Mouse (Mus musculus): ENCODE data around the gene 1700022I11Rik.
"Not testable (repeated sequence)": the region's sequence is repeated elsewhere in the genome, so short reads cannot be mapped to it uniquely, and the experiment has no call there.

Gene 1700022I11Rik

GRCm38 (mm10) chr4:42951206-42952195 lies 17.9 kb upstream of the 1700022I11Rik start:
- DNase-seq (ENCODE audit: inconsistent ontology term) = no peak

GRCm38 (mm10) chr4:42952563-42952962 lies 16.8 kb upstream of the 1700022I11Rik start:
- no peak for DNase-seq (ENCODE audit: inconsistent ontology term)

GRCm38 (mm10) chr4:42953435-42954094 lies 15.8 kb upstream of the 1700022I11Rik start:
- DNase-seq (ENCODE audit: inconsistent ontology term) = peak; percentile 86

GRCm38 (mm10) chr4:42954297-42954696 lies 15.1 kb upstream of the 1700022I11Rik start:
- peak; percentile 76 for DNase-seq (ENCODE audit: inconsistent ontology term)

- DNase-seq (ENCODE audit: inconsistent ontology term) = no peak
These were observed 14.2 kb upstream of the 1700022I11Rik start for GRCm38 (mm10) chr4:42955200-42955599.

GRCm38 (mm10) chr4:42956581-42956980 lies 12.8 kb upstream of the 1700022I11Rik start:
- DNase-seq (ENCODE audit: inconsistent ontology term) = no peak

- DNase-seq (ENCODE audit: inconsistent ontology term) = no peak
These were observed 12.1 kb upstream of the 1700022I11Rik start for GRCm38 (mm10) chr4:42957306-42957705.

- DNase-seq (ENCODE audit: inconsistent ontology term) = no peak
These were observed 11.4 kb upstream of the 1700022I11Rik start for GRCm38 (mm10) chr4:42957979-42958378.

GRCm38 (mm10) chr4:42958942-42959341 lies 10.5 kb upstream of the 1700022I11Rik start:
- DNase-seq (ENCODE audit: inconsistent ontology term) = no peak

GRCm38 (mm10) chr4:42959382-42959781 lies 10.0 kb upstream of the 1700022I11Rik start:
- no peak for DNase-seq (ENCODE audit: inconsistent ontology term)

GRCm38 (mm10) chr4:42961592-42961991 lies 7.8 kb upstream of the 1700022I11Rik start:
- DNase-seq (ENCODE audit: inconsistent ontology term) = peak; percentile 40

- DNase-seq (ENCODE audit: inconsistent ontology term) = no peak
These were observed 5.9 kb upstream of the 1700022I11Rik start for GRCm38 (mm10) chr4:42963480-42963879.

GRCm38 (mm10) chr4:42965039-42965719 lies 4.2 kb upstream of the 1700022I11Rik start:
- DNase-seq (ENCODE audit: inconsistent ontology term) = peak; percentile 24

GRCm38 (mm10) chr4:42972952-42973351 lies 3.5 kb downstream of the 1700022I11Rik start:
- DNase-seq (ENCODE audit: inconsistent ontology term) = no peak

- DNase-seq (ENCODE audit: inconsistent ontology term) = no peak
These were observed 4.5 kb downstream of the 1700022I11Rik start for GRCm38 (mm10) chr4:42973868-42974267.

GRCm38 (mm10) chr4:42978062-42978461 lies 8.7 kb downstream of the 1700022I11Rik start:
- DNase-seq (ENCODE audit: inconsistent ontology term) = no peak

- not testable (repeated sequence) for DNase-seq (ENCODE audit: inconsistent ontology term)
These were observed 11.1 kb downstream of the 1700022I11Rik start for GRCm38 (mm10) chr4:42980467-42980866.

GRCm38 (mm10) chr4:42988296-42988695 lies 18.9 kb downstream of the 1700022I11Rik start:
- no peak for DNase-seq (ENCODE audit: inconsistent ontology term)

GRCm38 (mm10) chr4:42998022-42998421 lies 28.6 kb downstream of the 1700022I11Rik start:
- DNase-seq (ENCODE audit: inconsistent ontology term) = no peak

- peak; percentile 92 for DNase-seq (ENCODE audit: inconsistent ontology term)
These were observed 30.2 kb downstream of the 1700022I11Rik start for GRCm38 (mm10) chr4:42999451-43000140.
